Mouse (Mus musculus) thymus, postnatal 36 days (tissue): ENCODE results near the gene Tuba1b.
"Not testable (repeated sequence)": the region's sequence is repeated elsewhere in the genome, so short reads cannot be mapped to it uniquely, and the experiment has no call there.

Experiments
- DNase-seq, 2 experiments: peaks; one replicate each; pipeline ENCODE4 v3.0.0; 2022; ENCODE audit warnings: mixed read lengths in 2 of 2

The Tuba1b gene

DNA sequence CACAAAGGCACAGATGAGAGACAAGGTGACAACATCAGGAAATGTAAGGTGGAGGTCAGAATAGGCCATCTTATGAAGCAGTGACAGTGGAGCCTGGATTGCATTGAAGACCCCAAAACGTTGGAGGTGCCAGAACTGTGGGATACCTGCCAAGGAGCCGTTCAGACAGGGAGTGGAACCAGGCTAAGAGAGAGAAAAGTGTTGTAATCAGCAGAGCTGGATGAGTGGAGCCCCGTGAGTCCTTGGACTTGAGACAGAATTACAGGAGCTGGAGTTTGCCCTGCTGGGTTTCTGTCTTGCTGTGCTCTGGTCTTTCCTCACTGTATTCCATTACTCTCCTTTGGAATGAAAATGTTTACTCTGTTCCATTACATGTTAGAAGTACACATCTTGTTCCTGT, 11.8 kb downstream of the Tuba1b start:
- no peak for DNase-seq

DNA sequence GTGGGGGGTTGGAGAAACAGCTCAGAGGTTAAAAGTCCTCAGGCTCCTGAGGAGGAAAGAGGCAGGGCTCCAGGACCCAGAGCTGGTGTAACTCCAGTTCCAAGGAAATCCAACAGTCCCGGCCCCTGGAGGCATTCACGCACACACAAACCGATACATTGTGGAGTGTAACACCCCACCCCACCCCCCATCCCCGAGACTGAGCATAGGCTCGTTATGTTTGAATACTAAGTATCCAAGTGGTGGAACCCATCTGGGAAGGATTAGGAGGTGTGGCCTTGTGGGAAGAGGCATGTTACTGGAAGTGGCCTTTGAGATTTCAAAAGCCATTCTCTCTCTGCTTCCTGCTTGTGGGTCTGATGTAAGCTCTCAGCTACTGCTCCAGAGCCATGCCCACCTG, 12.9 kb downstream of the Tuba1b start:
- no peak for DNase-seq

DNA sequence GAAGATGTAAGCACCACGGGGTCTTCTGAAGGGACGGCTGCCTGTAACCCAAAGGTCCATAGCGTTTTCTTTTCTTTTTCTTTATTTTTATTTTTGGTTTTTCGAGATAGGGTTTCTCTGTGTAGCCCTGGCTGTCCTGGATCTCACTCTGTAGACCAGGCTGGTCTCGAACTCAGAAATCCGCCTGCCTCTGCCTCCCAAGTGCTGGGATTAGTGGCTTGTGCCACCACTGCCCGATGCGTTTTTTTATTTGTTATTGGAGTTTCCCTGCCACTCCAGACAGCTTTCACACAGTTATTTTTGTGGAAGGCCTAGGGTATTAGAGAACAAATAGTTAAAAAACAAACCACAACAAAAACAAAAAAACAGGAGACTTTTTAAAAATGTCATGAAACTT, 15.9 kb downstream of the Tuba1b start:
- not testable (repeated sequence) for DNase-seq

DNA sequence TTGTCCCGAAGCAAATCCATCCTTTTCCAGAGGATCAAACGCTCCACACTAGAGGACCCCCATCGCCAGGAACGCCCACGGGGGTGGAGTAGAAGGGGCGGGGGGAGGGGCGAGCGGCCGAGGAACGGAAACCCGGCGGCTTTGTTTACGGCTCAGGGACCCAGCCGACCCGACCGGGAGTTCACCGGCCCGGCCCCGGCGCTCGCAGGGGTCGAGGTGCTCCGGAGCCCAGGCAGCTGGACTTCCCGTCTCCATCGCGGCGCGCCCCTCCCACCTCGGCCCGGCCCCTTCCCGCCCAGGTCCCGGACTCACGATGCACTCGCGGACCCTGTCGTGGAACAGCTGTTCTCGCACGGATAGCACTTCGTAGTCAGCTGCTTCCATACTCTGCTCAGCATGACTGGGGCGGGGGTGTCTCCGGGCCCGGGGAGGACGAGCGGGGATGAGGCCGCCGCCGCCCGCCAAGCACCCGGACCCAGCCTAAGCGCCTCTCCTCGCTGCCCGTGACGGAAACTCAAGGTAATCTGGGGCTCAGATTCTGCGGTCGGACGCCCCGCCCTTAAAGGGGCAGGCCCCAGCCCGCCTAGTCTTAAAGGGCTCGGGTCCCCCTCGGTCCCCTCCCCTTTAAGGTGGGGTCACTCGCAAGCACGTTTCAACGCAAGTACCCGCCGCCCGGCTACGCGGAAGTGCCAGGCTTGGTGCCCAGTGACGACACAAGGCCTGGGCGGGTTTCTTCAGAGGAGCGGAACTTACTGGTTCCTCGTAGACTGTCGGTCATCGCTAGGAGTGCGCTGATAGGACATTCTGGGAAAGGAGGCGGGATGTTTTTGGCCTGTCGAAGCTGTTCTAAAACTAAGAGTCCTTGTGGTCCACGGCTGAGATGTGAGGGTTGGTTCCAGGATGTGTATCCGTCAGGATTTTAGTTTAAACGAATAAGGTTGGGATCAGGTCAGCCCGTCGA, 16.5 kb downstream of the Tuba1b start, which contains the start of gene Lmbr1l:
TSS of gene Lmbr1l (minus strand) at position 694 of the 961 bp plus-strand sequence.
- peak; percentile 97 to 100 for DNase-seq

DNA sequence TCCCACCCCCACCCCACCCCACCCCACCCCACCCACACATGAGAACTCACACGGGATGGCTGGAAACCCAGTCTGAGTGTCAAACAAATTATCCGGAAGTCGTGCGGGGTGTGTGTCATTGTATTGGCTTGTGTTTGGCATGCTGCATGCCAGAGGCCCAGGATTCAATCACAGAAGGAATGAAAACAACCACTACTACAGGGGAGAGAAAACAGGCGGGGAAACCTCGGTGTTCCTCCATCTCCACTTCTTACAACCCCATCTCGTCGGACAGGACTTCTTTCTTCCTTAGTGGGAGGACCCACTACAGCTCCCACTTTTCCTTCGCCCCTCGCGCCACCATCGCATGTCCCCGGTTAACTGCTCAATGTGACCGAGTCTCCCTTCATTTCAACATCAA, 17.3 kb downstream of the Tuba1b start:
- no peak for DNase-seq

DNA sequence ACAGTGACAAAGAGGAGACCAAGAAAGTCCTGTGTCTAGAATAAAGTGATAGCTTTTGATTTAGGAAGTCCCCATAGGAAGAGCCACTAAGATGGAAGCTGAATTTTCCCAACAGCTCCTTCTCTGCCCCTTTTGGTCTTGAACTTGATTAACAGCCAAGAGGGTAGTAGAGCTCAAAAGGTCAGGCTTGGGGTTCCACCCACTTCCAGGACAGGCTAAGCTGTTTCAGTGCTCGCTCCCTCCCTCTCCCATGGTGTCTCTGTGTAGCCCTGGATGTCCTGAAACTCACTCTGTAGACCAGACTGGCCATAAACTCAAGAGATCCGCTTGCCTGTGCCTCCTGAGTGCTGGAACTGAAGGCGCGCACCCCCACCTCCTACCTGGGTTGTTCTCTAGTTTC, 18.3 kb downstream of the Tuba1b start:
- DNase-seq = no peak

DNA sequence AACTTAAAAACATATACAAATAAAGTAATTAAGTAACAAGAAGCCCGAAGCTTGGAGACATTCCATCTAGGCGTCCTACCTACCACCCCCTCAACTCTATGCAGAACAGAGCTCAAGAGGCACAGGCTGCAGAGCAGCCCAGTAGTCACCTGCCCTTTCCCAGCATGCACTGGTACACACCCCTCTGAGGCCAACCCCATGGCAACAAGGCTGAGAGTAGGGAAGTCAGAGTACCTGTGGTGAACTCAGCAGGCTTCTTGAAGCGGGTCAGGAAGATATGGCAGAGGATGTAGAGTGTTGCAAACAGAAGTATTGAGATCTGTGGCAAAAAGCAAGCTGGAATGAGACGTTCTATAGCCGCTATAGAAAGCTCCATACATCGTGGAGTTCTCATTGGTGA, 19.5 kb downstream of the Tuba1b start:
- no peak for DNase-seq

DNA sequence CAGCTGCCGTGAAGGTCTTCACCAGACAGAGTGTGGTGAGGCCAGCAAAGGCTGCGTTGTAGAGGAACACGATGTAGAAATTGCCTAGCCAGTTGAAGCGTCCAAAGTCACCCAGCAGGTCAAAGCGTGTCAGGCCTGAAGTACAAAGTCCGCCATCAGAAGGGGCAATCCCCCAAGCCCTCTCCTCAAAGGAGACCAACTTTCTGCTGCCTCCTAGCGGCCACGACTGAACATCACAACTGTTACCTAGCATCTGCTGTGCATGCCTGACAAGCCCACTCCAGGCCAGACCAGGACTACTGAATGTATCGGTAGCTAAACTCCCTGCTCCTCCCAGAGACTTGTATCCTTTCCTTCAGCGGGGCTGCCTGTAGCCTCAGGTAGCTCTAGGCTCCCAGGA, 29.7 kb downstream of the Tuba1b start:
- DNase-seq = peak; percentile 48 to 50

DNA sequence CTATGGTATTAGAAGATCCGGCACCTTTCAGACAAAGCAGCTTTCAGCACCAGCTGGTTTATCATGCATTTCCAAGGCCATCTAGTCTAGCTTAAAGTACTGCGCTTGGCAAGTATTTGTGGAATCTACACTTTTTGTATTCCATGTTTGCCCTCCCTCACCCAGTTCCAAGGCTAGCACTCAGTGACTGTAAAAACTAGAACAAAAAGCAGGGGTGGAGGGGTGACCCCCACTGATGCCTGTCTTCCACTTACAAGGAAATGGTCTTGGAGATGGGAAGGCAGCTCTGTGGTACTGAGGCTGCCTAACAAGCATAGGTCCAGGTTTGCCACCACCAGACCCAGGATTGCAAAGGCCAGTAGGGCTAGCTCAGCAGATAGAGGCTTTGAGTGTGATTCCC, 31.8 kb downstream of the Tuba1b start:
- DNase-seq = no peak

DNA sequence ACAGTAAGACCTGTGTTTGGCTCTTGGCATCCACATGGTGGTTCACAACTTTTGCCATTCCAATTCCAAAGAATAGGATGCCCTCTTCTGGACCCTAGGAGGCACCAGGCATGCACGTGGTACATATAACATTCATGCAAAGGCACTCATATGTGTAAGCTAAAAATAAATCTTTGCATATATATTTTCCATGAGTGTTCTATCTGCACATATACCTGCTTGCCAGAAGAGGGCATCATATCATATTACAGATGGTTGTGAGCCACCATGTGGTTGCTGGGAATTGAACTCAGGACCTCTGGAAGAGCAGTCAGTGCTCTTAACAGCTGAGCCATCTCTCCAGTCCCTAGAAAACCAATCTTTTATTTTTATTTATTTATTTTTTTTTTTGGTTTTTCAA, 32.8 kb downstream of the Tuba1b start:
- DNase-seq = no peak

DNA sequence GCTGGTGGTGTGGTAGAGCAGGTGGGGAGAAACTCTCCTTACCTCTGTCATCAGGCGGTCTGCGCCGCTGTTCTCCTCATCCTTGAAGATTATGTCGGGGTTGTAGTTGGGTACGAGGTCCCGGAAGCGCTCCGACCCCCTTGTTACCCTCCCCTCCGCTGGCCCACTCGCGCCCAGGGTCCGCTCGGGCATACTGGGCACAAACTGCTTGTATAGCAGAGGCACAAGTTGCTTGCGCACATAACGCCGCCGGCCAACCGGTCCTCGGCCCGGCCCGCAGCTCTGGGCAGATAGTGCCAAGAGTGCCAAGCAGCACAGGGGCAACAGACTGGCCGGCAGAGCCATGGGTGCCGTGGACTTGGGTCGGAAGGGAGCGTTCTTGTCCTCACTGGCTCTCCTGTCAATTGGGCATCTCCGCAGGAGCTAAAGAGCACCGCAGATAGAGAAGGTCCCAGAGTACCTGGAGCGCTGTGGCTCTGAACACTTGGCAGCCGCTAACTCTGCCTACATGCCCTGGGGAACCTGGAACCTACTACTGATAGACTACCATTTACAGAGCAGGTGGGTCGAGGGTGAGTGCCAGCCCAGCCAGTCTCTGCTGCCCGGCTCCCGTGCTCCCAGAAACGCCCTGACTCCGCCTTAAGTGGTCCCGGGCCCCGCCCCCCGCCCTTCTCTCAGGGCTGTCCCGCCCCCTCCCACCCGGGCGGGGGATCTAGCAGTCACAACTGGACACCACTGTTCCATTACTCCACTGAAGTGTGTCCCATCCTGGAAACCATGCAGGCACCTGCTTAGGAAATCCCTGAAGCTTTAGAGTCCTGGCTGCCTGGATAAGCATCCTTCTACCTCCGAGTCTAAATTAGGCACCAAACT, 36.2 kb downstream of the Tuba1b start, which contains the start of gene Dhh:
TSS of gene Dhh (minus strand) at position 613 of the 873 bp plus-strand sequence.
- DNase-seq = no peak

DNA sequence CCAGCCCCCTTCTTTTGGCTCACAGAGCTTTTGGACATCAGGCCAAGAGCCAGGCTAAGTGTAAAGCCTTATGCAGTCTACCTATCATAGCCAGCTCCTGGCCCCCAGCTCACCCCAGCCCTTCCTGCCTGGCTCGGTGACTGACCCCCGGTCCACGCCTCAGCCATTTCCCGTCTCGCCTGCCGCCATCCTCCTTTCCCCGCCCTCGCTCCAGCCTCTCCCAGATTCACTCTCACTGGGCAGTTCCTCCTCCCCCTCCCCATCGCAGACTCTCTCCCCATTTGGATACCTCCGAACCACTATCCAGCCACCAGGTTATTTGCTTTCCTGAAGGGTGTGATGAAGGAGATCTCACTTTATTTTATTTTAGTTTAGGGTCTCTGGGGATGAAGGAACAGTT, 36.9 kb downstream of the Tuba1b start:
- DNase-seq = no peak

DNA sequence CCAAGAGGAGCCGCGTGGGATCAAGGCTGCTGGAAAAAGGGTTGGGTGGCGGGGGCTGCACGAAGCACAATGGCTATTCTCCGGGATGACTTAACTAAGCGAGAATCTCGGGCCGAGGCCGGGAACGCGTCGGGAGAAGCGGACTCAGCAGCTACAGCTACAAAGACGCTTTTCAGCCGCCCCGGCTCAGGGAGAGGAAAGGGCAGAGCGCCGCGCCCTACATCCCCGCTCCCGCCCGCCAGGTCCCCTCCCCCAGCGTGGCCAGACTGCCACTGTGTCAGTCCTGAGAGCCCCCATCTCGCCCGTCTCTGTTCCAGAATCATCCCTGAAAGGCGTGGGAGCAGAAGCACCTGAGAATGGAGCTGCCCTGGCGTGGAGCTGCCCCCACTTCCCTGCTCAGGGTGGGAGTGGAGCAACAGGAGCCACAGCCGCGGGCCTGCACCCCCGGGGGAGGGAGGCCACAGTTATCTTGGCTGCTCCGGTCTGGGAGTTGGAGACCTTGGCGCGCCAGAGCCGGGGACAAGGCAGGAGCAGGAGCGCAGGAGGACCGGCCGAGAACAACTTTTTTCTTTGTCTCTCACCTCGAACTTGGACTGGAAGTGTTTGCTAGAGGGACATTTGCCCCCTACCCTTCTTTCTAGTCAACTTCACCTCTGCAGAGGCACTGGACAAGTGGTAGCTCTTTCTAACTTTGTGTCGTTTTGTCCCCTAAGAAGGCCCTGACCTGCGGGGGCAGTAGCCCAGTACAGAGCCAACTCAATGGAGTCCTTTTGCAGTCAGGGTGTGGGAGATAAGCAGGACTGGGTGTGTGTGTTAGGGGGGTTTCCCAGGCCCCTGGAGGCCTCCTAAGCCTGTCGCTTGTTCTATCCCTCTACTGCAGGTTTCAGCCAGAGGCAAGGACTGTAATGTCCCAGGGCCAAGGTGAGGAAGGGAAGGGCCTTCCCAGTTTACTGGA, 38.5 kb downstream of the Tuba1b start:
- DNase-seq = no peak

DNA sequence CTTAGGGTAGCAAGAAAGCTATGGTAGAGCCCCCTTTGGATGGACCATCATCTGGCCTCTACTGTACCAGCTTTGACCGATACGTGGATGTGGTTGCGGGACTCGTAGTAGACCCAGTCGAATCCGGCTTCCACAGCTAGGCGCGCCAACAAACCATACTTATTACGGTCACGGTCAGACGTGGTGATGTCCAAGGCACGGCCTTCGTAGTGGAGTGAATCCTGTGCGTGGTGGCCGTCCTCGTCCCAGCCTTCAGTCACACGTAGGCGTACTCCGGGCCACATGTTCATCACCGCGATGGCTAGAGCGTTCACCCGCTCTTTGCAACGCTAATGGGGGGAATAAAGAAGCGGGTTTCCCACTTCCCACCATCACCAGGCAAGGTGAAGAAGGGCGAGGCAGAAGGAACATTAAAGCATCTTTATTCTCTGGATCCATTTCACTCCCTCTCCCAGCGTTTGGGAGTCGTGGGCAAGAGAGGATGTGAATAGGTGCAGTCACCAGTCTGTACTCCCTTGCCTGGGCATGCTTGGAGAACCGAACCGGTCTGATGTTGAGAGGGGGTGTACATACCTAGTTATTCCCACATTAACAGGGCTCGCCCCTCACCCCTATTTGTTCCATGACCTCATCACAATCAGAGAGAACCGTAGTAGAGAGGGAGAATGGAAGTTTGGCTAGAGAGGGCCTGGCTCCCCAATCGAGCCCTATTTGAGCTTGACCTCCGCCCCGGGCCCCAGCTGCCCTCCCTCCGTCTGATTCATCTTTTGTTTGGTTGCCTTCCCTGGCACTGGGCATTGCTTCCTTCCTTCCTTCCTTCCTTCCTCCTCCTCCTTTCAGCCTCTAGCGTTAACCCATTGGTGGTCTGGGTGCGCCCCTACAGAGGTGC, 39.4 kb downstream of the Tuba1b start:
- DNase-seq = no peak

DNA sequence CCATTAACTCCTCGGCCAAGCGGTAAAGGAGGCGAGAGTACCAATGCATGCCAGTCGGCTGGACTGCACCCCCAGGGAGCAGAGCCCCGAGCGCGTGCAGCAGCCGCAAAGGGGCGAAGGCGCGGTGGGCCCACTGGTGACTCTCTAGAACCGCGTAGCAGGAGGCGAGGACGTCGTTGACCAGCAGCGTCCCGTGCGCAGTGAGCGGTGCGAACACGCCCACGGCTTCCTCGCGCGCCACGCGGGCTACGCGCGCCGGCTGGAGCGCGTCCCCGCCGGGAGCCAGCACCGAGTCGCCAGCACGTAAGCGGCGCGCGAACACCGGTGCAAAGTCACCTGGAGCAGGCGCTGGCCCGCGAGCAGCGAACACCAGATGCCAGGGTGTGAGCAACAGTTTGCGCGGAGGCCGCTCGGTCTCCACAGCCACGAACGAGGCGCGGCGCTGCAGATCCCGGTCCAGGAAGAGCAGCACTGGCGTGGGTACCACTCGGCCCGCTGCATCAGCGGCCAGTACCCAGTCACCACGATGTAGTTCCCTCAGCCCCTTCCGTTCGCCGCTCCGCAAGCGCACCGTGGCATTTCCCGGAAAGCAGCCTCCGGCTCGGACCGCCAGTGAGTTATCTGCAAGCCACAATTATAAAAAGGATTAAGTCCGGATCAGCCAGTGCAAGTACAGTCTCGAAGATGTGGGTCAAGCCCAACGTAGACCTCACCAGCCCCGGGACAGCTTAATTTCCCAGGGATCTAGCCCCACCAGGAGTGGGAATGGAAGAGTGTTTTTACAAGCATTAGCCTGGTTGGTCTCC, 40.2 kb downstream of the Tuba1b start, which contains the start of gene Rhebl1:
TSS of gene Rhebl1 (minus strand) at position 601 of the 806 bp plus-strand sequence.
- peak; percentile 20 to 31 for DNase-seq

DNA sequence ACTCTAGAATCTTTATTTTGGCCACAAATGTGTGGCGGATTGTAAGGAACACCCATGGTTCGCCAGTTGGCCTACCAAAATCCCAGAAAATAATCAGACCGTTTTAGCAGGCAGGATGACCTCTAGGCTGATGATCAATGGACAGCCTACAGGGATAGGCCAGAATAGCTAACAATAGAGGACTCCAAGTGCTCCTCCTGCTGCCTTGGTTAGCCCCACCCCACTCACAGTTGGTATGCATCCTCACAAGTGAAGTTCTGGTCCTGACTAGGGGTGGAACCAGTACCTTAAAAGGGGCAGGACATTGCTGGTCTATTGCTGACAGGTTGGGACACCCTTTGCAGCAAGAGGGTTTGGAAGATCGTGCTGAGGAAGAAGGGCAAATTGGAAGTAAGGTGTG, 41.3 kb downstream of the Tuba1b start:
- no peak for DNase-seq

DNA sequence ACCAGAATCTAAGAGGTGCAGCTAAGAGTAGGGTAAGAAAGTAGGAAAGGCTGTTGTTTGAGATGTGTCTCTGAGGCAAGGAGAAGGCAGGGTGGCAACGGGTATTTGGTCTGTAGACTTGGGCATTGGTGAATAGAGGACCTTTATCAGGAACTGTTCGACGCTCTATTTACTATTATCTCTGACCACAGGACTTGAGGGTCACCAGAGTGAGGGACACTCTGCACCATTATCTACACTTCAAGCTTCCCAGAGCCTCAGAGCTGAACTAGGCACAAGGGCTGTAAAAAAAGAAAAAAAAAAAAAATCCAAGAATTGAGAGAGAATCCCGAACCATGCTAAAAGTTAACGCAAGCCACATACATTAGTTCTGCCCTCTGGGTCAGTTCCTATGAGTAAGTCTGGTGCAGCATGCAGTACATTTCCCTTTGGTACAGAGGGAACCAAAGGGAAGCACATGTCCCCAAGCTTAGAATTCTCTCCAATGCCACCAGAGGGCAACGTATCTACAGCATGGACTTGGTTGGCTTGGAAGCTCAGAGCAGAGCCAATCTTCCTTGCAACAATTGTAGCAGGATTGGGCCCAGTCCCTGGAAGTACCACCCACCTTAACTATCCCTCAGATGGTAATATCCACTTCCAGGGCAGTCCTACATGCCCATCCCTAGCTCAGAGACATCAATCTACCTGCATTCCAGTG, 42.3 kb downstream of the Tuba1b start:
- peak in 1 of 2 experiments; percentile 41 for DNase-seq

DNA sequence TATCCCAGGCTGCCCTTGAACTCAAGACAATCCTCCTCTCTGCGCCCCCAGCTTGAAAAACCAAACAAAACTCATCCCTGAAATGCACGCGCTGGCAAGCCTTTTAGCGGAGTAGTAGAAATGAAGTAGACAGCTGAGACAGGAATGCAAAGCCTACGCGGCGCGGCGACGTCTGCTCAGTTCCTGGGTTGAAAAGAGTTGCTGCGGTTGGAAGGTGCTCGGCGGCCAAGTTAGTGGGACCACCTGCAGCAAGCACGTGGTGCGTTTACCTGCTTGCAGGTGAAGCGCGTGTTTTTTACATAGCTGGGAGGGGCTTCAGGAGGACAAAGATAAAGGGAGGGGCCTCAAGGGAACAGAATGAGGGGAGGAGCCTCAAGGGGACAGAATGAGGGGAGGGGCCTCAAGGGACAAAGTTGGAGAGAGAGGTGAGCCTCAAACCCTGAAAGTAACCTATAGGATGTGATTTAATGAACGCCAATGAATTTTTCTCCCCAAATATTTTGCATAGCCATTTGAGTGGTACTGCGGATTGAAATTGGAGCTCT, 43.1 kb downstream of the Tuba1b start:
- DNase-seq = no peak

DNA sequence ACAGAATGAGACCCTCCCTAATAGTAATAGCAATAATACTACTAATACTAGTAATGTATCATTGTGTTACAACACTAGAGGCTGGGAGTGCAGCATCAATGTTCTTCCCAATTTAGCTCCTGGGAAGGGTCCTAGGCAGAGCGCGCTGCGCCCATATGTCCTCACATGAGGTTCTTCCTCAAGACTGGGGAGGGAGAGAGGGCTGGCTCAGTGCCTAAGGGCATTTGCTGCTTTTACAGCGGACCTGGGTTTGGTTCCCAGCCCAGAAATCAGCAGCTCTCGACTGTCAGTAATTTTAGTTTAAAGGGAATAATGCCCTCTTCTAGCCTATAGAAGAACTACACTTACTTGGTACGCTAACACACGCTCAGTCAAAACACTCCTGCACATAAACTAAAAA, 46.8 kb downstream of the Tuba1b start:
- no peak for DNase-seq
